Mouse (Mus musculus) Patski (cell line): ENCODE data around the gene Gnptg. TPM values are rescaled to one million over a fixed set of nuclear protein-coding genes. Genes with fewer than 3 reads are reported as not detected.

Experiments used
- ATAC-seq: fragments of 100-300 bp; one replicate; pipeline ENCODE4 v1.8.0; 2021
- CTCF ChIA-PET: fragments of 350-600 bp; sonication (Branson Sonifier 250); formaldehyde crosslinking; loops from one replicate; lab custom pipeline; 2022; ENCODE audit warnings: inconsistent platforms; lab: Charles Lee
- POLR2A ChIA-PET: fragments of 350-600 bp; sonication (Branson Sonifier 250); formaldehyde crosslinking; loops from one replicate; lab custom pipeline; 2022; ENCODE audit warnings: antibody characterized with exemption, inconsistent platforms; lab: Charles Lee
- DNase-seq: peaks from one replicate; pipeline ENCODE4 v3.0.0-alpha.2; 2011; ENCODE audit warnings: low read depth, low spot score
- H3K27me3 ChIP-seq: fragments of 371-371 bp; one replicate; pipeline ENCODE4 v1.5.1; 2021
- CTCF ChIP-seq: fragments of 100-300 bp; IDR thresholded peaks from one replicate; pipeline ENCODE4 v1.5.1; 2021
- in situ Hi-C: fragments of 300-500 bp; cut with MboI; formaldehyde crosslinking; loops from 3 replicates; pipeline ENCODE4 v1.11.1; 2018; ENCODE audit warnings: low pct_unique_long_range_greater_than_20kb, mixed read lengths
- polyA plus RNA-seq: library from polyadenylated mRNA; unstranded; gene quantifications from one replicate; pipeline ENCODE4 v1.2.3, GENCODE M21; 2021

Gene Gnptg
- 43.1 TPM for polyA plus RNA-seq

DNA sequence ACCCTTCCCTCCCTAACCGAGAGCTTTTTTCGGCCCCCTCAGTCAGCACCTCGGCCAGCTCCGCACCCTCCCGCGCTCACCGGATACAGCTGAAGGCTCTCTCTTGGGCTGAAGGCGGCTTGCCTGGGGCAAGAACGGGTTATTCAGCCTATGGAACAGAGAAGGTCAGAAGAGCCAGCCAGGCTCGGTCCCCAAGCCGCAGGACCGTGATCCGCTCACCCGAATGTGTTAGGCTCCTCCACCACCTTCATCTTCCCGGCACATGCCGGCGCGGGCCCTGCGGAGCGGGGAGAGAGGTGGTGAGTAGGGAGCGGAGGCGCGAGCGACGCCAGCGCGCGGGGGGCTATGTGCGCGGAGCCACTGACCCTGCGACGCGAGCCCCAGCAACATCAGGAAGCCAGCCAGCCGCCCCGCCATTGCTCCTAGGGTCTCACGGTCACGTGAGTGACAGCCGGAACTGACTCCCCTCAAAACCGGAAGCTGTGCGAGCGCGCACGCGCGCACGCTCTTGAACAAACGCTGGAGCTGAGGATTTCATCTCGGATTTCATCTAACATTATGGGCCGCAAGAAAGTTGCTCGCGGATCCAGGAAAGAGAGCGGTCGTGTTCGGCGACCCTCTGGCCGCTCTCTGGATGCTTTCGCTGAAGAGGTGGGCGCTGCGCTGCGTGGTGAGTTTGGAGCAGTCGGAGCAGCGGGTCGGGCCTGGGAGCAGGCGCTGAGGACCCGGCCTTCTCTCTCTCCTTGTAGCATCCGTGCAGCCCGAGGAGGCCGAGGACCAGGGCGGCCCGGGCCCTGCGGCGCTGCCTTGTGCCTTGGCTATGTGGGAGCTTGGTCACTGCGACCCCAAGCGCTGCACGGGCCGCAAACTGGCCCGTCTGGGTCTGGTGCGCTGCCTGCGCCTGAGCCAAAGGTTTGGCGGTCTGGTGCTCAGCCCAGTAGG, at the start of gene Gnptg, which contains the start of gene Tsr3:
Gnptg (minus strand) TSS at position 430 of the 942 bp plus-strand sequence.
Tsr3 (plus strand) TSS at position 476 of the 942 bp plus-strand sequence.
- no peaks in the 10 kb centered on the region for H3K27me3 ChIP-seq
- TF ChIP-seq CTCF, result no peak
- in situ Hi-C loops, result no loop called here
- ATAC-seq, result peak; percentile 46
- POLR2A ChIA-PET, result interaction anchor here (0.8 to 2.0 kb wide), 2 partner anchors 28 to 33 kb away, joined by 3 to 6 read pairs; no protein-coding TSS in a partner anchor
- CTCF ChIA-PET, result interaction anchor here (1.0 kb wide), 2 partner anchors 8 to 45 kb away, joined by 3 read pairs; no protein-coding TSS in a partner anchor
- no peak for DNase-seq

DNA sequence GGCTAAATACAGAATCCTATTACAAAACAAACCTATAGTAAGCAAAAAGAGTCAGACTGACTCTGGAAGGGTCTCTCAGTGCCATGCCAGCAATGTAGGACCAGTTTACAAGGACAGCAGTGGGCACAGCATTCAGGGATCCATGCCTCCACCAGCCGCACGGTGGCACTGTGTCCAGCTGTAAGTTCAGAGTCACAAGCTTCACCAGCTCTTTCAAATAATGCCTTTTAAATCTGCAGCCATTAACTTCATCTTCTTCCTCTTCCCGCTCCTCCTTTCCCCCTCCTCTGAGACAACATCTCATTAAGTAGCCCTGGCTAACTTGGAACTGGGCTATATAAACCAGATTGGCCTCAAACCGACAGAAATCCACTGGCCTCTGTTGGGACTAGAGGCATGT, 48.9 kb upstream of the Gnptg start:
- DNase-seq, result no peak
- no peak for ATAC-seq
- H3K27me3 ChIP-seq, result peaks cover 18% of the 10 kb centered on the region
- in situ Hi-C loops, result no loop called here
- peak; percentile 79 for TF ChIP-seq CTCF
- ChIA-PET POLR2A (no interaction called here), CTCF (interaction anchor here (1.1 kb wide), 1 partner anchor 172 kb away, joined by 4 read pairs; no protein-coding TSS in a partner anchor)

DNA sequence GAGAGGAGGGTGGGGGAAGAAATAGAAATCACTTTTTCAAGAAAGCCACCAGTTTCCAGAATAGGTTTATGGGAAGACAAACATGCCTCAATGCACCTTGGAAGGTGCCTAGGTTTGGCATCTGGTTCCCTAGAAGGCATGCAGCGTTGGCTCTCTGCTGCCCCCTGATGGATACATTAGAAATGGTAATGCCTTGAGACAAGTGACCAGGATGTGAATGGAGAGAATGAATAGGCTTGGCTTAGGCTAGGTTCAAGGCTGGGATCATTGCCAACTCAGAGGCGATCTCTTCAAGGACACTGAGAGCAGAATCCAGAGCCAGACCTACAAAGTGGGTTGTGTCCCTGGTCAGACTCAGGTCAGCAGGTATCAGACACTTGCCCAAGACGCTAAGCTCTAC, 45.1 kb upstream of the Gnptg start:
- H3K27me3 ChIP-seq, result peaks cover 10% of the 10 kb centered on the region
- TF ChIP-seq CTCF, result peak; percentile 92
- in situ Hi-C loops, result no loop called here
- ChIA-PET CTCF (interaction anchor here (0.8 to 3.0 kb wide), 5 partner anchors 10 to 136 kb away, joined by 3 to 9 read pairs (median 3); partner anchors contain the start of gene Ube2i), POLR2A (interaction anchor here (1.0 kb wide), 1 partner anchor 12 kb away, joined by 3 read pairs; no protein-coding TSS in a partner anchor)
- DNase-seq (no peak), ATAC-seq (peak; percentile 67)

DNA sequence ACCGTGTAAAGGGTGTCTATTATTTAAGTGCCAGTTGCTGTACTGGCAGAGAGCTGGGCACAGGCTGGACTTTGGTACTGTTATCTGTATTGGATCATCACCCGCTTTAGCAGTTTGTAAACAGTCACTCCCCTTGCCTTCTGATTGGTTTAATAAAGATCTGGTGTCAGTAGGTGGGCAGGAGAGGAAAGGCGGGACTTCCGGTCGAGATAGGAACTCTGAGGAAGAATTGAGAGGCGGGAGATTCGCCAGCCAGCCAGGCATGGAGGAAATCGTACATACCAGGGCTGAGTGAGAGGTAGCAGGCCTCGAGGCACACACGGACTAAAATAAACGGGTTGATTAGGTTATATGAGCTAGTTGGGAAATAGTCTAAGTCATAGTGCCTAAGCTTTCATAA, 42.2 kb upstream of the Gnptg start:
- ChIA-PET POLR2A (no interaction called here), CTCF (no interaction called here)
- in situ Hi-C loops, result no loop called here
- H3K27me3 ChIP-seq, result peaks cover 20% of the 10 kb centered on the region
- ATAC-seq (no peak), DNase-seq (no peak)
- TF ChIP-seq CTCF, result no peak

DNA sequence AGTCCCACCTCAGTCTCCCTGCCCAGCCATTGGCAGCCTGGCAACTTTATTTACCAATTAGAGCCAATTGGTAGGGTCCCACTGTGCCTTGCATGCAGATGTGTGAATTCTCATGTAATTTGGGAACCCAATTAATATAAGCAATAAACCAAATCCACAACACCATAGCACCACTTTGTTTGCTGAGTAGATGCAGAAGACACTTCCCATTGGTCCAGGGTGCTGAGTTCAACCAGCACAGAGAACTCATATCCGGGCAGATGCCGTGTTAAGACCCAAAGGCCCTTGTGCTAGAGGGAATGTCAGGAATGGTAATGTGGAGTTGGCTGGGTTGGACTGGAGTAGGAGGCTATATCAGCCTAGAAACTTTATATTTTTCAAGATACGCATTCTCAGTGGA, 35.9 kb upstream of the Gnptg start:
- ChIA-PET POLR2A (no interaction called here), CTCF (interaction anchor here (1.8 kb wide), 1 partner anchor 10 kb away, joined by 9 read pairs; no protein-coding TSS in a partner anchor)
- H3K27me3 ChIP-seq, result peaks cover 14% of the 10 kb centered on the region
- TF ChIP-seq CTCF, result no peak
- ATAC-seq (no peak), DNase-seq (no peak)
- in situ Hi-C loops, result no loop called here

DNA sequence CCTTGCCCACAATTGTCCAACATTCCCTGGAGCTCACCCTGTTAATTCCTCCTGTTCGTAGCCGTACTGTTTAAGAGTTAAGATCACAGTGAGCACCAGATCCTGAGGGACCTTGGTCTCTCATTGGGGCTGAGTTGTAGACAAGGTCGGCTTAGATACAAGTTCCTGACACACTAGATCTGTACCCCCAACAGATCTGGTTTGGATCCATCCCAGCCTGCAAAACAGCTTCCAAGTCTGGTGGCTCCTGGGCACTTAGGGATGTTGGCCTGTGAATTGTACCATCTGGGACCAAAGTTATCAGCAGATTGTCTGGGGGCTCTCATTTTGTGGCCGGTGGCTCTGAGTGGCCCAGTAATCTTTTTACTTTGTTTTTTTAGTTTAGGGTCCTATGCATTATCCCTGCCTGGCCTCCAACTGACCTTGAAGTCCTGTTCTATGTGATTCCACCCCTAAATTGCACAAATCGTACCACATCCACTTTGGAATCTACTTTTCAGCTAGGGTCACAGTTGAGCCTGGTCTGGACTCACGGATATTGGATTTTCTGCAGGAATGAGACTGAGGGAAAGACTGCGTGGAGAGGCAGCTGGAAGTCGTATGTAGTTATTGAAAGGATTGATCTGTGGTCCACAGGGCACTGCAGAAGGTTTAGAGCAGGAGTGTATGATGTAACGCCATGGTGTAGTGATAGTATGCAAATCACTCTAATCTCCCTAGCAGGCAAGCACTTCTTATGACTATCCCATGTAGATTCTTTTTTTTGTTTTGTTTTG, 34.8 kb upstream of the Gnptg start, which contains the start of gene Ube2i:
Ube2i (minus strand) TSS at position 52 of the 776 bp plus-strand sequence.
- in situ Hi-C loops, result loop anchor here (5.0 kb wide), 2 partner anchors 82 to 157 kb away; partner anchors contain the start of gene Telo2
- H3K27me3 ChIP-seq, result peaks cover 9% of the 10 kb centered on the region
- TF ChIP-seq CTCF, result no peak
- ChIA-PET CTCF (interaction anchor here (0.9 to 1.8 kb wide), 4 partner anchors 9 to 91 kb away, joined by 3 to 9 read pairs (median 4); no protein-coding TSS in a partner anchor), POLR2A (interaction anchor here (0.5 to 0.6 kb wide), 2 partner anchors 26 to 44 kb away, joined by 6 read pairs; no protein-coding TSS in a partner anchor)
- ATAC-seq, result no peak
- DNase-seq, result no peak

DNA sequence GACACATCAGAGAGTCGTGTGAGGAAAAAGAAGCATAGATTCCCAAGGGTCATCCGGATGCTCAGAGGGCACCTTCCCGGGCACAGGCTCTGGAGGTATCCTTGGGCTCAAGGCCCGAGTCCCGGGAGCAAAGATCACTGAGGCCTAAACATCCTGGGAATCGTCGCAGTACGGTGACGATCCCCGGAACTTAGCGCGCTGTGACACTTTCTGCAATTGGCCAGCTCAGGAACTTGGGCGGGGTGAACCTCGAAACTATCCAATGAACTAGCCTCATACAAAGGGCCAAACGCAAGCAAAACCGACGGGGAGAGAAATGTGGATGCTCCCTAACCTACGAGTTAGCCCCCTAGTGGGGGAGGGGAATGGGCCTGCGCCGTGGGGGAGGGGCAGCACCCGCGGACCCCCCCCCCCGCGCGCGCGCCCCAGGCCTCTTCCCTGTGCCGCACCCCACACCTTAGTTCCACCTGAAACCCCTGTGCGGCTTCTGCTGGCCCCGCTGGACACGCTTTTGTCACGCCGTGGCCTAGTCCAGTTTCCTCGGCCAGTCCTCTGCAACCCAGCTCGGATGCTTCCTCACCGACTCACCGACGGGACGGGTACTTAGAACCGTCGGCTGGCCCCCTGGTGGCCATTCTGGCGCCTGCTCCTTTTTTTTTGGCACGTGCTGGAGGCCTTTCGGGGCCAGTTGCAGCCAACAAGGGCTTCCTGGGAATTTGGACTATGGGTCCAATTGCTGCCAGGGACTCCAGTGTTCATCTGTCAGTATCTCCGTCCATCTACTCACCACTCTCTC, 34.0 kb upstream of the Gnptg start:
- POLR2A ChIA-PET, result interaction anchor here (0.5 to 1.8 kb wide), 10 partner anchors 9 to 200 kb away, joined by 3 to 7 read pairs (median 4); partner anchors contain the start of gene BC003965
- CTCF ChIA-PET, result interaction anchor here (1.0 to 1.8 kb wide), 4 partner anchors 9 to 90 kb away, joined by 3 to 9 read pairs (median 4); no protein-coding TSS in a partner anchor
- H3K27me3 ChIP-seq, result peaks cover 3% of the 10 kb centered on the region
- DNase-seq (peak; percentile 100), ATAC-seq (peak; percentile 31)
- in situ Hi-C loops, result loop anchor here (5.0 kb wide), 2 partner anchors 82 to 157 kb away; partner anchors contain the start of gene Telo2
- peak; percentile 87 for TF ChIP-seq CTCF

DNA sequence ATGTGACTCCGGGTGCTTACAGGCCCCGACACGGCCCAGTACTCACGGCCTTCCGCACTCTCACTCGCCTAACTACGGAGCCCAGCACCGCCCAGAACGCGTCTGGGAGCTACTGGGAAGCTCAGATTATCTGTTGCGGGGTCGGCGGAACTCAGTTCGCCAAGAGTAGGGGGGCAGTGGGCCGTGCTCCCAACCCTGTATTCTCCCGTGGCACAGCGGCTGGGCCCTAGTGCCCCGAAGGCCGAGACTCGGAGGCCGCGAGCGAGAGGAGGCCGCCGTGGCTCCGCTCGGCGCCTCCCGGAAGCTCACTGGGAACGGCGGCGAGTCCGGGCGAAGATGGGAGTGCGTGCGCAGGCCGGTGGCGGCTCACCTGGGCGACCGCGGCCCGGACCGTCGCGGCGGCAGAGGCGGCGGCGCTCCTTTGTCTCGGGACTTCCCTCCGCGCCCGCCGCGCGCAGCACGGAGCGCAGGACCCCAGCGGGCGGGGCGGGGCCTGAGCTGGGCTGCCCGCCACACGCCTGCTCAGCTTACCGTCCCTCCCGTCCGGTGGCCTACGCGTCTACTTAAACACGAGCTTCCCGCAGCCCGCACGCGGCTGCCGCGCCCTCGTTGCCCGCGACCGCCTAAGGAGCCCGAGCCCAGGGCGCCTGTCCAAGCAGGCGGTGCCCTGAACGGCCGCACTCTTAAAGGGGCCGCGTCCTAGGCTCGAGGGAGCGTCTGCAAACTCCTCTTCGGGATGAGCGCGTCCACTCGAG, 33.2 kb upstream of the Gnptg start:
- CTCF ChIA-PET, result interaction anchor here (1.1 kb wide), 1 partner anchor 8 kb away, joined by 4 read pairs; no protein-coding TSS in a partner anchor
- no peak for DNase-seq
- no peaks in the 10 kb centered on the region for H3K27me3 ChIP-seq
- POLR2A ChIA-PET, result interaction anchor here (0.6 to 1.8 kb wide), 11 partner anchors 8 to 351 kb away, joined by 3 to 7 read pairs (median 3); partner anchors contain the start of genes BC003965, Gnptg and Tsr3
- TF ChIP-seq CTCF, result no peak
- in situ Hi-C loops, result loop anchor here (5.0 kb wide), 2 partner anchors 81 to 156 kb away; partner anchors contain the start of gene Telo2
- ATAC-seq, result peak; percentile 45
